20 mouse cellular contexts compared by ENCODE assay signal in genomic region chr9:75040566-75040965, GRCm38 (mm10). TPM values are rescaled to one million over a fixed set of nuclear protein-coding genes. Genes with fewer than 3 reads are reported as not detected.
DNase-seq lines count a peak whose midpoint lies in the region; ATAC-seq lines count a peak whose summit lies in the region.
"Had no signal": no experiment of that assay in that cellular context is flagged by ENCODE, and none has a peak within 500 bp of the region (broad histone marks: within the 10 kb centered on the region; RNA-seq: fewer than 3 reads in every experiment).

No protein-coding gene starts in this region.

- no peaks in the 10 kb centered on the region for H3K27me3 ChIP-seq in kidney, embryonic 14.5 days (ENCODE audit: control insufficient read depth, insufficient read depth, low read length)
- H3K27me3 ChIP-seq in liver, embryonic 13.5 days = no peaks in the 10 kb centered on the region
- no peaks in the 10 kb centered on the region for H3K27me3 ChIP-seq in liver, embryonic 11.5 days (replicated peaks; ENCODE audit: control insufficient read depth, insufficient read depth, low read length)
- H3K27me3 ChIP-seq: embryonic facial prominence, embryonic 13.5 days; forebrain, embryonic 12.5 days; heart, embryonic 15.5 days had no signal

- 74% methylated on average over 2 of the region's 2 CpGs for WGBS in kidney, embryonic 14.5 days
- WGBS in liver, embryonic 13.5 days (ENCODE audit: insufficient replicate concordance) = 65% methylated on average over 2 of the region's 2 CpGs
- WGBS in liver, embryonic 11.5 days = 84% methylated on average over 2 of the region's 2 CpGs

- H3K4me3 ChIP-seq in kidney, embryonic 14.5 days (ENCODE audit: low read length) = no peak overlapping the region
- no peak overlapping the region for H3K4me3 ChIP-seq in liver, embryonic 13.5 days (replicated peaks)
- no peak overlapping the region for H3K4me3 ChIP-seq in liver, embryonic 11.5 days (ENCODE audit: low read depth, low read length)
- H3K4me3 ChIP-seq: embryonic facial prominence, embryonic 13.5 days; forebrain, embryonic 12.5 days; heart, embryonic 15.5 days; hindbrain, embryonic 10.5 days had no signal

- ATAC-seq in kidney, embryonic 14.5 days (ENCODE audit: low FRiP score, low TSS enrichment) = no peak
- no peak for ATAC-seq in liver, embryonic 13.5 days (ENCODE audit: low read depth)
- ATAC-seq in liver, embryonic 11.5 days (replicated peaks; ENCODE audit: low FRiP score) = no peak
- ATAC-seq: forebrain, embryonic 16.5 days had no signal

- DNase-seq in kidney, adult 11 months = peak; percentile 23
- DNase-seq in kidney, postnatal 25 days = peak; percentile 23 to 42
- no peak for DNase-seq in kidney, postnatal 14 days
- no peak for DNase-seq in liver, embryonic 13.5 days
- no peak for DNase-seq in liver, embryonic 11.5 days (ENCODE audit: low spot score)
- DNase-seq: adrenal gland, adult 2 months; adrenal gland, postnatal 25 days; cerebellum, adult 18-20 months; cerebellum, adult 9-11 months; cerebellum, postnatal 36 days; gastrocnemius, postnatal 25 days; heart, postnatal 14 days had no signal

- H3K4me1 ChIP-seq in kidney, embryonic 14.5 days (ENCODE audit: control insufficient read depth, insufficient read depth, low read length) = peaks cover 11% of the 10 kb centered on the region
- H3K4me1 ChIP-seq in liver, embryonic 13.5 days (replicated peaks) = peaks cover 39% of the 10 kb centered on the region
- peaks cover 11% of the 10 kb centered on the region for H3K4me1 ChIP-seq in liver, embryonic 11.5 days (replicated peaks; ENCODE audit: control insufficient read depth, insufficient read depth, low read length)

- no peaks in the 10 kb centered on the region for H3K9me3 ChIP-seq in kidney, embryonic 14.5 days (ENCODE audit: control insufficient read depth, low read length)
- H3K9me3 ChIP-seq in liver, embryonic 13.5 days (replicated peaks) = no peaks in the 10 kb centered on the region
- no peaks in the 10 kb centered on the region for H3K9me3 ChIP-seq in liver, embryonic 11.5 days (ENCODE audit: control insufficient read depth, low read length)
- H3K9me3 ChIP-seq: embryonic facial prominence, embryonic 13.5 days; forebrain, embryonic 12.5 days; heart, embryonic 15.5 days; hindbrain, embryonic 10.5 days had no signal

- no peak overlapping the region for H3K9ac ChIP-seq in kidney, embryonic 14.5 days (ENCODE audit: low read depth, low read length)
- peak overlapping the region; percentile 30; the same call in 1 of the 2 replicates for H3K9ac ChIP-seq in liver, embryonic 13.5 days
- H3K9ac ChIP-seq in liver, embryonic 11.5 days (ENCODE audit: low read depth, low read length) = no peak overlapping the region
- H3K9ac ChIP-seq: embryonic facial prominence, embryonic 13.5 days; forebrain, embryonic 12.5 days; heart, embryonic 15.5 days; hindbrain, embryonic 14.5 days had no signal

- no peak overlapping the region for H3K4me2 ChIP-seq in kidney, embryonic 14.5 days (replicated peaks; ENCODE audit: low read depth, low read length)
- H3K4me2 ChIP-seq in liver, embryonic 13.5 days = no peak overlapping the region
- no peak overlapping the region for H3K4me2 ChIP-seq in liver, embryonic 11.5 days
- H3K4me2 ChIP-seq: forebrain, embryonic 12.5 days; heart, embryonic 11.5 days; heart, embryonic 15.5 days; hindbrain, embryonic 14.5 days had no signal

- peaks cover 15% of the 10 kb centered on the region; the same call in 1 of the 2 replicates for H3K36me3 ChIP-seq in kidney, embryonic 14.5 days (ENCODE audit: control insufficient read depth, insufficient read depth, low read length)
- peaks cover 17% of the 10 kb centered on the region for H3K36me3 ChIP-seq in liver, embryonic 13.5 days
- H3K36me3 ChIP-seq in liver, embryonic 11.5 days (ENCODE audit: control insufficient read depth, insufficient read depth, low read length) = 0 out of 2 replicates have a peak, but pooled peaks cover 3% of the 10 kb centered on the region

- H3K27ac ChIP-seq in kidney, embryonic 14.5 days (ENCODE audit: low read depth, low read length) = no peak overlapping the region
- H3K27ac ChIP-seq in liver, embryonic 13.5 days = peak overlapping the region; percentile 23
- H3K27ac ChIP-seq in liver, embryonic 11.5 days (ENCODE audit: low read depth, low read length) = no peak overlapping the region
- H3K27ac ChIP-seq: embryonic facial prominence, embryonic 13.5 days; forebrain, embryonic 12.5 days; heart, embryonic 15.5 days; hindbrain, embryonic 10.5 days; hindbrain, embryonic 14.5 days had no signal

RNA-seq across cellular contexts. Expression of gene Arpp19, which starts 3.2 kb away (rescaled TPM):
- polyA plus RNA-seq in kidney, embryonic 14.5 days (2014; fragmentation: Nextera tagmentation; extraction: Ambion mirVana) = 274 and 341 TPM in 2 replicates
- 196 and 229 TPM in 2 replicates for polyA plus RNA-seq in liver, embryonic 13.5 days (2015; fragmentation: Nextera tagmentation; extraction: Ambion mirVana)
- polyA plus RNA-seq in liver, embryonic 11.5 days (2014; fragmentation: Nextera tagmentation; extraction: Ambion mirVana) = 322 and 335 TPM in 2 replicates

RNA-seq across cellular contexts. Expression of gene Myo5a, which starts 30.2 kb away (rescaled TPM):
- polyA plus RNA-seq in kidney, embryonic 14.5 days (2014; fragmentation: Nextera tagmentation; extraction: Ambion mirVana) = 11.2 and 23.5 TPM in 2 replicates
- 1.4 and 2.1 TPM in 2 replicates for polyA plus RNA-seq in liver, embryonic 13.5 days (2015; fragmentation: Nextera tagmentation; extraction: Ambion mirVana)
- polyA plus RNA-seq in liver, embryonic 11.5 days (2014; fragmentation: Nextera tagmentation; extraction: Ambion mirVana) = 7.0 and 7.5 TPM in 2 replicates

Comparison
In these comparisons a context has a peak if more than half of its experiments do, and no peak if none do; other contexts are left out.
1. DNase-seq: peak in kidney, adult 11 months (single experiment) and kidney, postnatal 25 days (2 of 2); none in kidney, postnatal 14 days (single experiment), liver, embryonic 13.5 days (single experiment) and liver, embryonic 11.5 days (single experiment).